Mouse (Mus musculus): Measurements from ENCODE around the gene Cenpu. TPM values are rescaled to one million over a fixed set of nuclear protein-coding genes. Genes with fewer than 3 reads are reported as not detected.

Cenpu gene
- polyA plus RNA-seq, 1 experiment from 2014 or later, result 10.1 TPM

DNA sequence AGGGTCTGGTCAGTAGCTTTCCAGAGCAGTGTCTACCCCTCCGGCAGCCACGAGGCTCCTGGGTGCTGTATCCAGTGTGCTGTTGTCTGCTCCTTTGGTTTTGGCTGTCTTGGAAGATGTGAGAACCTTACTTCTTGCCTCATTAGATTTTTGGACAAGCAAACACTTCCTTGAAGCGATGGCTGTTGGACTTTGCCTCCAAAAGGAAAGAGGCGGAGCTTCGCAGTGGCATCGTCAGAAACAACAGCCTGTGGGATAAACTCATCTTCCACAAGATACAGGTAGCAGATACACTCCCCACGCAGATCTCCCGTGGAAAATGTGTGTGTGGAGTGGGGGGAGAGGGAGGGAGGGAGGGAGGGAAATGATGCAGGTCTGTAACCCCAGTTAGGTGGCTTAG is 25.7 kb upstream of the Cenpu start:
- no peaks in the 10 kb centered on the region for H3K9me3 ChIP-seq (replicated peaks)
- H3K4me3 ChIP-seq (replicated peaks), result no peak overlapping the region
- no peak overlapping the region for H3K27ac ChIP-seq (replicated peaks)
- H3K9ac ChIP-seq, result no peak overlapping the region
- no peak for ATAC-seq (ENCODE audit: insufficient number of reproducible peaks, low FRiP score, low TSS enrichment, low read depth)
- no peak overlapping the region for H3K4me2 ChIP-seq (replicated peaks)
- 88% methylated on average over 8 of the region's 8 CpGs for WGBS
- H3K36me3 ChIP-seq, result peaks cover 7% of the 10 kb centered on the region; the same call in 1 of the 2 replicates
- no peaks in the 10 kb centered on the region for H3K4me1 ChIP-seq
- H3K27me3 ChIP-seq, result no peaks in the 10 kb centered on the region

DNA sequence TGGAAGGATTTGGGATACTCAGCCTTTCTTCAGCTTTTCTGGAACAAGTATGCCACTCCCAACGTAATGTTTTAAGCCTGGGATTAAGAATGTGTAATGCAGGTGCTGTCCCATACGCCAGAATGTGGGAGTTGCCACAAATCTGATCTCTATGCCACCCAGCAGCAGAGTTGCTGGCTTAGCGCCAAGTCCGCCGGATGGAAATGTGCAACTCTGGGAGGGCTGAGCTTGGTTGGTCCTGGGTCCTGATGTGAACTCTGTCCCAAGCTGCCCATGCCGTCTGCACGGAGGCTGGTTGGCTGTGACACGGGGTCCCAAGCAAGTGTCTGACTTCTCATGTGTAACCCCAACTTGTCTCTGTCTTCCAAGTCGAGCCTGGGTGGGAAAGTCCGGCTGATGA is 25.0 kb upstream of the Cenpu start:
- Histone ChIP-seq H3K9me3 (replicated peaks) (no peaks in the 10 kb centered on the region), H3K9ac (no peak overlapping the region), H3K4me1 (no peaks in the 10 kb centered on the region), H3K27me3 (no peaks in the 10 kb centered on the region), H3K4me3 (replicated peaks) (no peak overlapping the region), H3K27ac (replicated peaks) (no peak overlapping the region), H3K36me3 (peaks cover 7% of the 10 kb centered on the region), H3K4me2 (replicated peaks) (no peak overlapping the region)
- WGBS, result 56% methylated on average over 10 of the region's 10 CpGs
- no peak for ATAC-seq (ENCODE audit: insufficient number of reproducible peaks, low FRiP score, low TSS enrichment, low read depth)

DNA sequence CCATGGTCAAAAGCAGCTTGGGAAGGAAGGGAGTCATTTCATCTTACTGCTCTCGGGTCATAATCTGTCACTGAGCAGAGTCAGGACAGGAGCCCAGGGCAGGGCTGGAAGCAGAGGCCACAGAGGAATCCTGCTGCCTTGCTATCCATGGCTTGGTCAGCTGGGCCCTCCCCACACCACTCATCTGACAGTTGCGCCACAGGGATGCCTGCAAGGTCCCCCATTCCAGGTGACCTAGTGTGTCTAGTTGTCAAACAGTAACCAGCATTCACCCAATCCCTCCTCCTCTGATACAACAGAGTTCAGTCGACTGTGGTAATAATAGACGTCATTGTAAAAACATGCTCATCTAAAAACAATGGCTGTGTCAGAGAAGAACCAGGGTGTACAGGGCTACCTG is 22.3 kb upstream of the Cenpu start:
- Histone ChIP-seq H3K9ac (no peak overlapping the region), H3K4me3 (replicated peaks) (no peak overlapping the region), H3K36me3 (peaks cover 9% of the 10 kb centered on the region), H3K27me3 (no peaks in the 10 kb centered on the region), H3K4me1 (no peaks in the 10 kb centered on the region), H3K27ac (replicated peaks) (no peak overlapping the region), H3K4me2 (replicated peaks) (no peak overlapping the region), H3K9me3 (replicated peaks) (no peaks in the 10 kb centered on the region)
- WGBS, result 79% methylated on average over 4 of the region's 4 CpGs
- ATAC-seq (ENCODE audit: insufficient number of reproducible peaks, low FRiP score, low TSS enrichment, low read depth), result no peak

DNA sequence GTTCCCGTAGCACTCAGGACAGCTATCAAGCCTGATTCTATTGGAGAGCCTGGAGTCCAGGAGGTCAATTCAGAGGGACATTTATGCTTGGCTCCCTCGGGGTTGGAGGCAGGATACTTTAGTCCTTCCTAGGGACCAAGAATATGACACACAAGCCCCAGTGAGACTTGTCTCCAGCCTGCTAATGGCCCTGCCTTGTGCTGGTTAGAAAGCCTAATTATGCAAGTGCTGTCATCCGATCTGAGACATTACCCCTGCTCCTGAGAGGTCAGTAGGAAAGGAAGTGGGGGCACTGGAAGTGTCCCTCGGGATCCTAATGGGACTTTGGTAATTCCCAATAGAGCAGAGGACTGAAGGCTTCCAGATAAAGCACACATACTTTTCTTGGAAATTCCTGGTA is 21.3 kb upstream of the Cenpu start:
- Histone ChIP-seq H3K4me3 (replicated peaks) (no peak overlapping the region), H3K27me3 (no peaks in the 10 kb centered on the region), H3K36me3 (peaks cover 9% of the 10 kb centered on the region), H3K4me2 (replicated peaks) (no peak overlapping the region), H3K9ac (no peak overlapping the region), H3K27ac (replicated peaks) (no peak overlapping the region), H3K9me3 (replicated peaks) (no peaks in the 10 kb centered on the region), H3K4me1 (no peaks in the 10 kb centered on the region)
- 31% methylated on average over 4 of the region's 4 CpGs for WGBS
- no peak for ATAC-seq (ENCODE audit: insufficient number of reproducible peaks, low FRiP score, low TSS enrichment, low read depth)

DNA sequence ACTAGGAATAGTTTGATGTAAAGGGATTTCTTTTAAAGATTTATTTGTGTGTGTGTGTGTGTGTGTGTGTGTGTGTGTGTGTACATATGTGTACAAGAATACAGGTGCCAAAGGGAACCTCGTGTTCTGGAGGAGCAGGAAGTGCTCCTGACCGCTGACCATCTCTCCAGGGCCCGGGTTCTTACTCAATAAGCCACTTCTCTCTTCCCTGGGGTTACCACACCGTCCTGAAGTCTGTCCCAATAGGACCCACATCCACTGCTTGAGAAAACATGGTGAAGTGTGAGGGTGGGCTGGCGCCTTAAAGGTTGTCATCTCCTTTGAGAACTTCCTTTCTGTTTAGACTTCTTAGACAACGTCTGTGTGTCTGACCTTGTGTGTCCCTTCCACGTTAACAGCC is 17.9 kb upstream of the Cenpu start:
- 0 out of 2 replicates have a peak, but pooled peaks cover under 1% of the 10 kb centered on the region for H3K4me1 ChIP-seq
- no peaks in the 10 kb centered on the region for H3K27me3 ChIP-seq
- no peak overlapping the region for H3K4me2 ChIP-seq (replicated peaks)
- peaks cover 9% of the 10 kb centered on the region for H3K36me3 ChIP-seq
- no peak for ATAC-seq (ENCODE audit: insufficient number of reproducible peaks, low FRiP score, low TSS enrichment, low read depth)
- no peak overlapping the region for H3K27ac ChIP-seq (replicated peaks)
- H3K9ac ChIP-seq, result no peak overlapping the region
- 87% methylated on average over 7 of the region's 7 CpGs for WGBS
- no peak overlapping the region for H3K4me3 ChIP-seq (replicated peaks)
- H3K9me3 ChIP-seq (replicated peaks), result no peaks in the 10 kb centered on the region

DNA sequence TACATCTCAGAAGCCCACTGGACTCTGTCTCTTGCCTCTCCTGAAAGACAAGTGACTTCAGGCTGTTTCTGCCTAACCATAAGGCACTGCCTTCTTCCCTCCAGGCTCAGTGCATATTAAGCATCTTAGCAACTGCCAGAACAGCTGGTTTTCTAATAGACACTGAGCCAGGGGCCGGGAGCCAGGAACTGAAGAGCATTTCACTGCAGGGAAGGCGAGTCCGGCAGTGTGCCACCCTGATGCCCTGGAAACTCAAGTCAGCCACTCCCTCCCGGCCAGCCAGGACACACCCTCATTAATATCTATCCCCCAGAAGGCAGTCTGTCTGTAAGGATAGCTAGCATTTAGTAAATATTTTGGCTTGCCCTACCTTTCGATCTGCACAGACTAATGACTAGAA is 12.1 kb upstream of the Cenpu start:
- Histone ChIP-seq H3K27ac (replicated peaks) (peak overlapping the region; percentile 59; the same call in 1 of the 2 replicates), H3K9me3 (replicated peaks) (no peaks in the 10 kb centered on the region), H3K27me3 (no peaks in the 10 kb centered on the region), H3K9ac (no peak overlapping the region), H3K36me3 (peaks cover 4% of the 10 kb centered on the region; the same call in 1 of the 2 replicates), H3K4me1 (peaks cover 29% of the 10 kb centered on the region), H3K4me2 (replicated peaks) (no peak overlapping the region), H3K4me3 (replicated peaks) (no peak overlapping the region)
- ATAC-seq (ENCODE audit: insufficient number of reproducible peaks, low FRiP score, low TSS enrichment, low read depth), result peak; percentile 71
- WGBS, result 28% methylated on average over 5 of the region's 5 CpGs

DNA sequence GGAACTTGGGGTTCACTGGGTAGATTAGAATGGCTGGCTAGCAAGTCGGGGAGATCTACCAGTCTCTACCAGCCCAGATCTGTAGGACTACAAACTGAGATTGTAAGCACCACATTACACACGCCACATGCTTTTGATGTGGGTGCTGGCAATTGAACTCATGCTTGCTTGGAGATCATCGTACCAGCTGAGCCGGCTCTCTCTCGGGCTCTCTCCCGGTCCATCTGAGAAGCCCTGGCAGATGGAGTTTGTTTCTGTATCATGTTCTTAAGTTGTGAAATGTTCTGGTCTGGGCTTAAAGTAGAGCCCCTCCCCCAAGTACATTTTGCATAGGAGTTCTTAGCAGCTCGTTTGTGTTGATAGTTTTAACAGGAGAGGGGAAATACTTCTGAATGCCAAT is 8.6 kb upstream of the Cenpu start:
- Histone ChIP-seq H3K9ac (no peak overlapping the region), H3K36me3 (no peaks in the 10 kb centered on the region), H3K27me3 (no peaks in the 10 kb centered on the region), H3K27ac (replicated peaks) (0 out of 2 replicates have a peak overlapping the region, but pooled peaks have one; percentile 22), H3K4me3 (replicated peaks) (no peak overlapping the region), H3K4me1 (peaks cover 33% of the 10 kb centered on the region), H3K9me3 (replicated peaks) (no peaks in the 10 kb centered on the region), H3K4me2 (replicated peaks) (no peak overlapping the region; the same call in 1 of the 2 replicates)
- peak; percentile 6; the same call in 1 of the 2 replicates for ATAC-seq (ENCODE audit: insufficient number of reproducible peaks, low FRiP score, low TSS enrichment, low read depth)
- WGBS, result 31% methylated on average over 7 of the region's 7 CpGs

DNA sequence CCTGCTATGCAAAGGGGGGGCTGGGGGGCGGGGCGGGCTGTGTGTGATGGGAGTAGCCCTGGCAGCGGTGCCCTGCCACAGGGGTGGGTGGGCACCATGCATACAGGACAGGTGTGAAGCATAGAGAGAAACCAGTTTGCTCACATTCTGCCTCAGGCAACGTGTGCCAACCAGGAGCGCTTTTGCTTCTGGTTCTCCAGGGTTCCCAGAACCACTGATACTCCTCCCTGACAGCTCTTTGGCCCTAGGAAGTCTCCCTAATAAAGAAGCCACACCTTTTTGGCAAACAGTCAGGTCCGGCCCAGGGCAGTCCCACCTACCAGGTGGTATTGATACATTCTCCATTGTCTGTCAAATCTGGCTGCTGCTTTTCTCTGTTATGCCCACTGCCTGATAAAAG is 8.2 kb upstream of the Cenpu start:
- peak; percentile 61; the same call in 1 of the 2 replicates for ATAC-seq (ENCODE audit: insufficient number of reproducible peaks, low FRiP score, low TSS enrichment, low read depth)
- Histone ChIP-seq H3K27me3 (no peaks in the 10 kb centered on the region), H3K4me1 (peaks cover 33% of the 10 kb centered on the region), H3K4me2 (replicated peaks) (no peak overlapping the region; the same call in 1 of the 2 replicates), H3K36me3 (no peaks in the 10 kb centered on the region), H3K9me3 (replicated peaks) (no peaks in the 10 kb centered on the region), H3K4me3 (replicated peaks) (no peak overlapping the region), H3K27ac (replicated peaks) (no peak overlapping the region), H3K9ac (no peak overlapping the region)
- 62% methylated on average over 6 of the region's 6 CpGs for WGBS

DNA sequence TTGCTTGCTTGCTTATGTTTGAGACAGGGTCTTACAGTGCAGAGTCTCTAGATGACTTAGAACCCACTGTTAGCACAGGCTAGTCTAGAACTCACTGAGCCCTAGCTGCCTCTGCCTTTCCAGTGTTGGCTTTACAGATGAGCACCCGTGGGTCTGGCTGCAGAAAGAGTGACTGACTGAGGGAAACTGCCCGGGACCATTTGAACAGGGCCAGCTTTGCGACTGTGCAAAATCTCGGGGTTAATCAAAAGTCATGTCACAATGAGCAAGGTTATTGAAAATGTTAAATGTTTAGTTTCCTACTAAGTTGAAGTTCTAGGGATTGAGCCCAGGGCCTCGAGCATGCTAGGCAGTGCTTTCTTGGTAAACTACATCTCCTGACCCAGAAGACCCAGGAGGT is 6.0 kb upstream of the Cenpu start:
- 91% methylated on average over 5 of the region's 5 CpGs for WGBS
- no peak overlapping the region for H3K4me2 ChIP-seq (replicated peaks)
- peaks cover 17% of the 10 kb centered on the region for H3K4me1 ChIP-seq
- no peaks in the 10 kb centered on the region for H3K9me3 ChIP-seq (replicated peaks)
- no peak overlapping the region for H3K9ac ChIP-seq
- H3K36me3 ChIP-seq, result no peaks in the 10 kb centered on the region
- no peaks in the 10 kb centered on the region for H3K27me3 ChIP-seq
- no peak overlapping the region for H3K27ac ChIP-seq (replicated peaks)
- no peak overlapping the region for H3K4me3 ChIP-seq (replicated peaks)
- ATAC-seq (ENCODE audit: insufficient number of reproducible peaks, low FRiP score, low TSS enrichment, low read depth), result no peak

DNA sequence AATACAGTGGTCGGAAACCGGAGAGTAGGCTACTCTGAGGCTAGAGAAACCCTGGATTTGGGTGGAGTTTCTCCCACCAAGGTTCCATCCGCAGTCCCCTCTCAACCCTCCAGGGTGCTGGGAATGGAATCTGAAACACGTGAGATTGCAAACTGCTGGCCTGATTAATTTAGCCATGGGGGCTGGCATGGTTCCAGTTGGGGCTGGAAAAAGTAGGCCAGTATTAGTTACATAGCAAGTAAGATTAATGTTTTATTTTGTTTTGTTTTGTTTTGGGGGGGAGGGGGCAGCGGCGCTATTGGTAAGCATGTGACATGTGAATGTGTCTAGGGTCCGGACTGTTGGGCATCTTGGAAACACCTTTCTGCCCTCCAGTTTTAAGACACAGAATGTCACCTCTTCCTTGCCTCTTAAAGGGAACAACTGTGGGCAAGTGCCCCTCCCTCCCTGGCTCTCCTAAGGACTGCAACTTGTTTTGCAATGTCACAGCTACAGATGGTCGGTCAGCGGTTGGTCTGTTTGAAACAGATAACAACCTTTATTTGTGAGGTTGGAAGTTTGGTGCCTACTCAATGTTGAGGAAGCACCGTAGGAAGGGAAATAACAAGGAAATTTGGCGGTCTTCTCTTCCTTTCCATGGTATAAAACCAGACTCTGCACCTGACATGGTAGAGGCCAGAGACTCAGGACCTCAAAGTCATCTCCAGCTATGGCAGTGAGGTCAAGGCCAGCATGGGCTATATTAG is 5.2 kb upstream of the Cenpu start:
- H3K27me3 ChIP-seq, result no peaks in the 10 kb centered on the region
- WGBS, result 68% methylated on average over 11 of the region's 11 CpGs
- H3K27ac ChIP-seq (replicated peaks), result no peak overlapping the region
- no peak overlapping the region for H3K4me3 ChIP-seq (replicated peaks)
- H3K36me3 ChIP-seq, result no peaks in the 10 kb centered on the region
- H3K9me3 ChIP-seq (replicated peaks), result no peaks in the 10 kb centered on the region
- H3K9ac ChIP-seq, result no peak overlapping the region
- no peak overlapping the region for H3K4me2 ChIP-seq (replicated peaks)
- no peak for ATAC-seq (ENCODE audit: insufficient number of reproducible peaks, low FRiP score, low TSS enrichment, low read depth)
- H3K4me1 ChIP-seq, result peaks cover 20% of the 10 kb centered on the region

DNA sequence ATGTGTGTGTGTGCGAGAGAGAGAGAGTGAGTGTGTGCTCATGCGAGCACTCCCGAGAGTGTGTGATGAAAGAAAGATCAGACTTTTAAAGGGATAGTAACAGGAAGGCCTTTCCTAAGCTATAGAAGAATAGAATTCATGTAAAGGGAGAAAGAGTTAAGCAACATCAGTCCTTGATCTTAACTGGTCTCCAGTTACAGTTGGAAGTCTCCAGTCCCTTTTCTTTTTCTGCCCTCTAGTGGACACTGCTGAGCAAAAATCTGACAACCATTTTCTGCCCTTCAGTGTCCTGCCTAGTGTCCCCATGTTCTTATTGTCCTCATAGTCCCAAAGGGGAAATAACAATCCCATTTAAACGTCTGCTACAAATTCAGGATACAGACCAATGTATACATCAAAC is 4.6 kb upstream of the Cenpu start:
- Histone ChIP-seq H3K4me2 (replicated peaks) (no peak overlapping the region), H3K36me3 (no peaks in the 10 kb centered on the region), H3K27ac (replicated peaks) (no peak overlapping the region), H3K4me3 (replicated peaks) (no peak overlapping the region), H3K4me1 (peaks cover 20% of the 10 kb centered on the region), H3K27me3 (no peaks in the 10 kb centered on the region), H3K9ac (no peak overlapping the region), H3K9me3 (replicated peaks) (no peaks in the 10 kb centered on the region)
- 24% methylated on average over 4 of the region's 4 CpGs for WGBS
- no peak for ATAC-seq (ENCODE audit: insufficient number of reproducible peaks, low FRiP score, low TSS enrichment, low read depth)

DNA sequence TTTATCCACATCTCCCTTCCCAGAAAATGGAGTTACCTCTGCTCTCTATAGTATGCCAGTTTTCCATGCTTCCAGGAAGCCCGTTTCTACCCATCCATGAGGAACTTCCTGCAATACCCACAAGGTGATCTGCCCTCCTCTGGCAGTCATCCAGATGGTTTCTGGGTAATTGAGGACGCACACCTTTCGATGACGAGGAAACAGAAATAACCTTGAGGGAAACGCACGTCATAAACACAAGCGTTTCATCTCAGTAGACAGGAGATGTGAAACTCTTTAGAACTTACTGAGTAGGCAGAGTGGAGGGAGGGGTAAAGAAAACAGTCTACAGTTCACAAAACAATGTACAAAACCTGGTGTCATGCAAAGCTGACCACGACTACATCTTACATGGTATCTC is 1.8 kb upstream of the Cenpu start:
- H3K4me2 ChIP-seq (replicated peaks), result no peak overlapping the region
- no peaks in the 10 kb centered on the region for H3K27me3 ChIP-seq
- 69% methylated on average over 8 of the region's 8 CpGs for WGBS
- ATAC-seq (ENCODE audit: insufficient number of reproducible peaks, low FRiP score, low TSS enrichment, low read depth), result no peak
- no peaks in the 10 kb centered on the region for H3K9me3 ChIP-seq (replicated peaks)
- no peak overlapping the region for H3K4me3 ChIP-seq (replicated peaks)
- no peak overlapping the region for H3K9ac ChIP-seq
- no peak overlapping the region for H3K27ac ChIP-seq (replicated peaks)
- H3K4me1 ChIP-seq, result peaks cover 13% of the 10 kb centered on the region
- H3K36me3 ChIP-seq, result no peaks in the 10 kb centered on the region
